Mouse (Mus musculus) hindbrain, embryonic 12.5 days (tissue): ENCODE measurements at regions not wholly inside any gene's neighbourhood (a gene's known extent, or its start where the extent isn't known, plus 50 kb on each side); places are given as distances from the start of the nearest gene placed in this dataset.

ENCODE experiments used
- ATAC-seq: fragments of 200-750 bp; cut with Nextera tagmentation; 2 replicates; pipeline ENCODE4 v1.8.0; 2017; ENCODE audit warnings: moderate TSS enrichment; ENCODE audit not compliant: low FRiP score
- H3K27ac ChIP-seq: fragments of 300-500 bp; sonication (generic); 2 replicates; pipeline ENCODE4 v1.5.1; 2016; ENCODE audit warnings: mild to moderate bottlenecking
- H3K27me3 ChIP-seq: fragments of 300-500 bp; sonication (generic); 2 replicates; pipeline ENCODE4 v1.6.1; 2016; ENCODE audit warnings: mild to moderate bottlenecking
- H3K36me3 ChIP-seq: fragments of 300-500 bp; sonication (generic); 2 replicates; pipeline ENCODE4 v1.6.1; 2016; ENCODE audit warnings: mild to moderate bottlenecking
- H3K4me1 ChIP-seq: fragments of 300-500 bp; sonication (generic); 2 replicates; pipeline ENCODE4 v1.6.1; 2016
- H3K4me2 ChIP-seq: fragments of 300-500 bp; sonication (generic); replicated peaks from 2 replicates; pipeline ENCODE4 v1.6.1; 2016; ENCODE audit warnings: mild to moderate bottlenecking
- H3K4me3 ChIP-seq: fragments of 300-500 bp; sonication (generic); 2 replicates; pipeline ENCODE4 v1.5.1; 2016; ENCODE audit warnings: mild to moderate bottlenecking
- H3K9ac ChIP-seq: fragments of 300-500 bp; sonication (generic); 2 replicates; pipeline ENCODE4 v1.6.1; 2016; ENCODE audit warnings: mild to moderate bottlenecking, moderate library complexity
- H3K9me3 ChIP-seq: fragments of 300-500 bp; sonication (generic); replicated peaks from 2 replicates; pipeline ENCODE4 v1.6.1; 2016; ENCODE audit warnings: mild to moderate bottlenecking
- WGBS: fragments of 180-500 bp; shearing (Covaris S2); methylation state at CpG from one replicate; pipeline ENCODE4 v1.1.7; 2016; 5-methylcytosine and 5-hydroxymethylcytosine counted together

- Histone ChIP-seq H3K4me1 (no peaks in the 10 kb centered on the region), H3K9ac (no peak overlapping the region), H3K27me3 (no peaks in the 10 kb centered on the region), H3K4me3 (no peak overlapping the region), H3K4me2 (no peak overlapping the region), H3K27ac (no peak overlapping the region), H3K36me3 (no peaks in the 10 kb centered on the region), H3K9me3 (no peaks in the 10 kb centered on the region)
- 63% methylated on average over 18 of the region's 18 CpGs for WGBS
- ATAC-seq, result no peak
These were observed 115.0 kb upstream of the Tmem189 start for GRCm38 (mm10) chr2:167804493-167805227.

GRCm38 (mm10) chr2:167802494-167802893 is 112.9 kb upstream of the Tmem189 start:
- Histone ChIP-seq H3K4me2 (no peak overlapping the region), H3K4me1 (no peaks in the 10 kb centered on the region), H3K27me3 (no peaks in the 10 kb centered on the region), H3K27ac (no peak overlapping the region), H3K9ac (no peak overlapping the region), H3K4me3 (no peak overlapping the region), H3K9me3 (no peaks in the 10 kb centered on the region), H3K36me3 (no peaks in the 10 kb centered on the region)
- ATAC-seq, result no peak
- WGBS, result 78% methylated on average over 9 of the region's 9 CpGs

GRCm38 (mm10) chr2:167801389-167801788 is 111.8 kb upstream of the Tmem189 start:
- H3K9me3 ChIP-seq, result no peaks in the 10 kb centered on the region
- H3K9ac ChIP-seq, result no peak overlapping the region
- no peak overlapping the region for H3K27ac ChIP-seq
- H3K4me1 ChIP-seq, result no peaks in the 10 kb centered on the region
- no peak overlapping the region for H3K4me2 ChIP-seq
- no peaks in the 10 kb centered on the region for H3K36me3 ChIP-seq
- WGBS, result 97% methylated on average over 10 of the region's 10 CpGs
- no peak overlapping the region for H3K4me3 ChIP-seq
- no peaks in the 10 kb centered on the region for H3K27me3 ChIP-seq
- ATAC-seq, result no peak

GRCm38 (mm10) chr2:167800648-167801245 is 111.1 kb upstream of the Tmem189 start:
- 71% methylated on average over 11 of the region's 11 CpGs for WGBS
- Histone ChIP-seq H3K36me3 (no peaks in the 10 kb centered on the region), H3K4me1 (no peaks in the 10 kb centered on the region), H3K9me3 (no peaks in the 10 kb centered on the region), H3K27me3 (no peaks in the 10 kb centered on the region), H3K27ac (no peak overlapping the region), H3K4me3 (no peak overlapping the region), H3K4me2 (no peak overlapping the region), H3K9ac (no peak overlapping the region)
- no peak for ATAC-seq

GRCm38 (mm10) chr2:167799629-167800387 is 110.2 kb upstream of the Tmem189 start:
- Histone ChIP-seq H3K27me3 (no peaks in the 10 kb centered on the region), H3K4me1 (no peaks in the 10 kb centered on the region), H3K4me3 (no peak overlapping the region), H3K27ac (no peak overlapping the region), H3K36me3 (no peaks in the 10 kb centered on the region), H3K9me3 (no peaks in the 10 kb centered on the region), H3K4me2 (no peak overlapping the region), H3K9ac (no peak overlapping the region)
- ATAC-seq, result no peak
- 93% methylated on average over 5 of the region's 5 CpGs for WGBS

- 93% methylated on average over 9 of the region's 9 CpGs for WGBS
- H3K36me3 ChIP-seq, result no peaks in the 10 kb centered on the region
- no peak overlapping the region for H3K9ac ChIP-seq
- no peaks in the 10 kb centered on the region for H3K9me3 ChIP-seq
- H3K4me3 ChIP-seq, result no peak overlapping the region
- H3K27ac ChIP-seq, result no peak overlapping the region
- H3K4me1 ChIP-seq, result no peaks in the 10 kb centered on the region
- H3K27me3 ChIP-seq, result no peaks in the 10 kb centered on the region
- no peak overlapping the region for H3K4me2 ChIP-seq
- ATAC-seq, result no peak
These were observed 109.4 kb upstream of the Tmem189 start for GRCm38 (mm10) chr2:167798969-167799513.

GRCm38 (mm10) chr2:167798076-167798782 is 108.6 kb upstream of the Tmem189 start:
- no peak for ATAC-seq
- 83% methylated on average over 11 of the region's 11 CpGs for WGBS
- H3K4me3 ChIP-seq, result no peak overlapping the region

GRCm38 (mm10) chr2:167795491-167795890 is 105.9 kb upstream of the Tmem189 start:
- H3K9me3 ChIP-seq, result no peaks in the 10 kb centered on the region
- no peak overlapping the region for H3K4me3 ChIP-seq
- H3K4me1 ChIP-seq, result no peaks in the 10 kb centered on the region
- H3K36me3 ChIP-seq, result no peaks in the 10 kb centered on the region
- 86% methylated on average over 7 of the region's 7 CpGs for WGBS
- H3K9ac ChIP-seq, result no peak overlapping the region
- no peak for ATAC-seq
- 0 out of 2 replicates have a peak, but pooled peaks cover 4% of the 10 kb centered on the region for H3K27me3 ChIP-seq
- no peak overlapping the region for H3K4me2 ChIP-seq
- no peak overlapping the region for H3K27ac ChIP-seq

More at GRCm38 (mm10) chr2:167798076-167798782, 108.6 kb upstream of the Tmem189 start:
- no peaks in the 10 kb centered on the region for H3K27me3 ChIP-seq
- no peaks in the 10 kb centered on the region for H3K4me1 ChIP-seq
- H3K9ac ChIP-seq, result no peak overlapping the region
- no peak overlapping the region for H3K27ac ChIP-seq
- no peaks in the 10 kb centered on the region for H3K9me3 ChIP-seq
- H3K4me2 ChIP-seq, result no peak overlapping the region
- H3K36me3 ChIP-seq, result no peaks in the 10 kb centered on the region

- H3K4me1 ChIP-seq, result no peaks in the 10 kb centered on the region
- H3K27ac ChIP-seq, result no peak overlapping the region
- ATAC-seq, result no peak
- no peak overlapping the region for H3K4me2 ChIP-seq
- H3K36me3 ChIP-seq, result no peaks in the 10 kb centered on the region
- H3K9ac ChIP-seq, result no peak overlapping the region
- H3K27me3 ChIP-seq, result 0 out of 2 replicates have a peak, but pooled peaks cover 4% of the 10 kb centered on the region
- no peak overlapping the region for H3K4me3 ChIP-seq
- H3K9me3 ChIP-seq, result no peaks in the 10 kb centered on the region
- 82% methylated on average over 2 of the region's 2 CpGs for WGBS
These were observed 104.3 kb upstream of the Tmem189 start for GRCm38 (mm10) chr2:167793916-167794315.

GRCm38 (mm10) chr2:167792753-167793152 is 103.1 kb upstream of the Tmem189 start:
- H3K9ac ChIP-seq, result no peak overlapping the region
- no peaks in the 10 kb centered on the region for H3K9me3 ChIP-seq
- H3K36me3 ChIP-seq, result no peaks in the 10 kb centered on the region
- 54% methylated on average over 3 of the region's 3 CpGs for WGBS
- no peak for ATAC-seq
- no peak overlapping the region for H3K4me2 ChIP-seq
- H3K4me3 ChIP-seq, result no peak overlapping the region
- H3K27me3 ChIP-seq, result 0 out of 2 replicates have a peak, but pooled peaks cover 4% of the 10 kb centered on the region
- no peak overlapping the region for H3K27ac ChIP-seq
- H3K4me1 ChIP-seq, result no peaks in the 10 kb centered on the region

GRCm38 (mm10) chr2:167792330-167792729 is 102.7 kb upstream of the Tmem189 start:
- Histone ChIP-seq H3K4me3 (no peak overlapping the region), H3K4me1 (no peaks in the 10 kb centered on the region), H3K4me2 (no peak overlapping the region), H3K27ac (no peak overlapping the region), H3K9me3 (no peaks in the 10 kb centered on the region), H3K9ac (no peak overlapping the region), H3K36me3 (no peaks in the 10 kb centered on the region), H3K27me3 (0 out of 2 replicates have a peak, but pooled peaks cover 4% of the 10 kb centered on the region)
- 63% methylated on average over 3 of the region's 3 CpGs for WGBS
- no peak for ATAC-seq

- Histone ChIP-seq H3K27ac (no peak overlapping the region), H3K4me3 (no peak overlapping the region), H3K9ac (no peak overlapping the region), H3K4me1 (no peaks in the 10 kb centered on the region), H3K9me3 (no peaks in the 10 kb centered on the region), H3K27me3 (0 out of 2 replicates have a peak, but pooled peaks cover 4% of the 10 kb centered on the region), H3K36me3 (no peaks in the 10 kb centered on the region), H3K4me2 (no peak overlapping the region)
- no peak for ATAC-seq
- WGBS, result 91% methylated on average over 11 of the region's 11 CpGs
These were observed 99.9 kb upstream of the Tmem189 start for GRCm38 (mm10) chr2:167789471-167789923.
